Mouse (Mus musculus): Measurements from ENCODE around the gene Oit3. TPM values are rescaled to one million over a fixed set of nuclear protein-coding genes. Genes with fewer than 3 reads are reported as not detected.

Oit3 gene
- polyA plus RNA-seq, 1 experiment, result 0.40 TPM

Other genes with a start within 250 kb of the Oit3 start
- gene Sept10, start 219.9 kb downstream of the Oit3 start, polyA plus RNA-seq (2012; rRNA removed), result 28.0 and 31.4 TPM in 2 replicates
- gene Sowahc, start 219.8 kb downstream of the Oit3 start, polyA plus RNA-seq (2012; rRNA removed), result 31.7 and 34.0 TPM in 2 replicates
- 36.0 TPM in 2 replicates for gene P4ha1, start 118.5 kb downstream of the Oit3 start, polyA plus RNA-seq (2012; rRNA removed)
- gene Gm10273, start 46.1 kb downstream of the Oit3 start, polyA plus RNA-seq (2012; rRNA removed), result 11.5 and 11.7 TPM in 2 replicates
- 0.06 and 0.11 TPM in 2 replicates for gene Pla2g12b, start 38.1 kb downstream of the Oit3 start, polyA plus RNA-seq (2012; rRNA removed)
- 0.51 TPM in 1 of 2 replicates, not detected in the other for gene Gm10322, start 174.3 kb upstream of the Oit3 start, polyA plus RNA-seq (2012; rRNA removed)
- 61.4 and 63.9 TPM in 2 replicates for gene Mcu, start 174.9 kb upstream of the Oit3 start, polyA plus RNA-seq (2012; rRNA removed)

All from urinary bladder, adult 2 months (tissue).